In the genomic region with DNA sequence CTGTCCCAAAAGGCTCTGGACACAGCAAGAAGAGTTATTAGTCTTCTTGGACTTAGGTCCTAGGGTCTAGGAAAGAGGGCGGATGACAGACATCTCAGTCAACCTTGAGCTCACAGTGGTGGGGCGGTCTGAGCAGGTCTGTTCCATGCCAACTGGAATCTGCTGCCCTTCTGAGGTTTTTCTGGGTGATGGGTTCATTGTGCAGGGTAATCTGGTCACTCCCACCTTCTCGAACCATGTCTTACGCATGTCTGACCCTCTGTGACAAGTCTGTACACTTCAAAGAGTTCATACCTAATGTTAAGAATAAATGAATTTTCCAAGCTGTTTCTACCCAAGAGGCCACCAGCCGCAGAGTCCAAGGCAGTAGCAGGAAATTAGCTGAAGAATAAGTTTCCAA, we compare ENCODE assay signal across 10 mouse cellular contexts. TPM values are rescaled to one million over a fixed set of nuclear protein-coding genes. Genes with fewer than 3 reads are reported as not detected.
DNase-seq lines count a peak whose midpoint lies in the region; ATAC-seq and TF ChIP-seq lines count a peak whose summit lies in the region.
"Had no signal": no experiment of that assay in that cellular context is flagged by ENCODE, and none has a peak within 500 bp of the region (broad histone marks: within the 10 kb centered on the region; RNA-seq: fewer than 3 reads in every experiment).

No protein-coding gene starts in this region.

- peaks cover 40% of the 10 kb centered on the region for H3K4me1 ChIP-seq in forebrain, embryonic 13.5 days
- H3K4me1 ChIP-seq in forebrain, embryonic 14.5 days (ENCODE audit: control insufficient read depth, insufficient read depth, low read length), result peaks cover 24% of the 10 kb centered on the region
- peaks cover 47% of the 10 kb centered on the region for H3K4me1 ChIP-seq in midbrain, embryonic 10.5 days
- H3K4me1 ChIP-seq in midbrain, embryonic 11.5 days (ENCODE audit: control insufficient read depth, insufficient read depth, low read length), result peaks cover 24% of the 10 kb centered on the region
- H3K4me1 ChIP-seq in liver, embryonic 11.5 days (replicated peaks; ENCODE audit: control insufficient read depth, insufficient read depth, low read length), result peaks cover 37% of the 10 kb centered on the region
- peaks cover 16% of the 10 kb centered on the region for H3K4me1 ChIP-seq in cerebellum, adult 2 months (ENCODE audit: control insufficient read depth, insufficient read depth, low read length)

- no peak overlapping the region for H3K4me3 ChIP-seq in forebrain, embryonic 13.5 days
- no peak overlapping the region for H3K4me3 ChIP-seq in forebrain, embryonic 14.5 days (ENCODE audit: low read depth, low read length)
- H3K4me3 ChIP-seq in midbrain, embryonic 10.5 days, result no peak overlapping the region
- H3K4me3 ChIP-seq in midbrain, embryonic 11.5 days (ENCODE audit: low read depth, low read length), result no peak overlapping the region
- H3K4me3 ChIP-seq in liver, embryonic 11.5 days (ENCODE audit: low read depth, low read length), result no peak overlapping the region
- no peak overlapping the region for H3K4me3 ChIP-seq in cerebellum, adult 2 months (replicated peaks; ENCODE audit: insufficient read depth, low read depth, low read length)

- no peak overlapping the region for H3K4me2 ChIP-seq in forebrain, embryonic 13.5 days
- no peak overlapping the region for H3K4me2 ChIP-seq in forebrain, embryonic 14.5 days (ENCODE audit: low read length)
- H3K4me2 ChIP-seq in midbrain, embryonic 11.5 days, result no peak overlapping the region
- H3K4me2 ChIP-seq in liver, embryonic 11.5 days, result peak overlapping the region; percentile 44

- peak overlapping the region; percentile 44; the same call in 1 of the 2 replicates for H3K27ac ChIP-seq in forebrain, embryonic 13.5 days
- no peak overlapping the region for H3K27ac ChIP-seq in forebrain, embryonic 14.5 days (ENCODE audit: low read depth, low read length)
- peak overlapping the region; percentile 80 for H3K27ac ChIP-seq in midbrain, embryonic 10.5 days (replicated peaks)
- H3K27ac ChIP-seq in midbrain, embryonic 11.5 days (ENCODE audit: low read depth, low read length), result no peak overlapping the region
- peak overlapping the region; percentile 68 for H3K27ac ChIP-seq in liver, embryonic 11.5 days (ENCODE audit: low read depth, low read length)
- no peak overlapping the region for H3K27ac ChIP-seq in cerebellum, adult 2 months (ENCODE audit: insufficient read depth, low read length)

- no peak for TF ChIP-seq CTCF in cerebellum, adult 2 months (IDR thresholded peaks at IDR 0.05; ENCODE audit: borderline replicate concordance, insufficient read depth, low read depth, low read length)

- DNase-seq in forebrain, embryonic 14.5 days (ENCODE audit: low spot score), result no peak
- DNase-seq in midbrain, embryonic 10.5 days (ENCODE audit: low spot score), result no peak
- no peak for DNase-seq in midbrain, embryonic 11.5 days (ENCODE audit: low spot score, missing footprints)
- no peak for DNase-seq in liver, embryonic 11.5 days (ENCODE audit: low spot score)
- DNase-seq in yolk sac, embryonic 10.5 days (ENCODE audit: low spot score), result peak; percentile 35
- no peak for DNase-seq in left cerebral cortex, postnatal 4 days
- DNase-seq in cerebellum, adult 2 months, result no peak
- DNase-seq: lung, adult 2 months; spleen, adult 18-20 months had no signal

- no peaks in the 10 kb centered on the region for H3K27me3 ChIP-seq in forebrain, embryonic 13.5 days
- no peaks in the 10 kb centered on the region for H3K27me3 ChIP-seq in forebrain, embryonic 14.5 days (replicated peaks; ENCODE audit: control insufficient read depth, insufficient read depth, low read length)
- H3K27me3 ChIP-seq in midbrain, embryonic 10.5 days (ENCODE audit: low read depth, poor library complexity, severe bottlenecking), result no peaks in the 10 kb centered on the region
- H3K27me3 ChIP-seq in midbrain, embryonic 11.5 days (ENCODE audit: control insufficient read depth, insufficient read depth, low read length), result no peaks in the 10 kb centered on the region
- no peaks in the 10 kb centered on the region for H3K27me3 ChIP-seq in liver, embryonic 11.5 days (replicated peaks; ENCODE audit: control insufficient read depth, insufficient read depth, low read length)
- H3K27me3 ChIP-seq in cerebellum, adult 2 months (ENCODE audit: control insufficient read depth, insufficient read depth, low read length), result no peaks in the 10 kb centered on the region

- ATAC-seq in forebrain, embryonic 13.5 days, result no peak
- ATAC-seq in forebrain, embryonic 14.5 days, result no peak
- ATAC-seq in midbrain, embryonic 11.5 days (ENCODE audit: low FRiP score), result no peak
- ATAC-seq in liver, embryonic 11.5 days (replicated peaks; ENCODE audit: low FRiP score), result no peak

- no peak for TF ChIP-seq POLR2A in cerebellum, adult 2 months (IDR thresholded peaks at IDR 0.05; ENCODE audit: borderline replicate concordance, insufficient read depth, low read length)

- H3K36me3 ChIP-seq in forebrain, embryonic 13.5 days (ENCODE audit: poor library complexity, severe bottlenecking), result peaks cover 9% of the 10 kb centered on the region; the same call in 1 of the 2 replicates
- H3K36me3 ChIP-seq in forebrain, embryonic 14.5 days (ENCODE audit: control insufficient read depth, insufficient read depth, low read length), result no peaks in the 10 kb centered on the region
- peaks cover 23% of the 10 kb centered on the region for H3K36me3 ChIP-seq in midbrain, embryonic 10.5 days
- no peaks in the 10 kb centered on the region for H3K36me3 ChIP-seq in midbrain, embryonic 11.5 days (ENCODE audit: control insufficient read depth, insufficient read depth, low read length)
- H3K36me3 ChIP-seq in liver, embryonic 11.5 days (ENCODE audit: control insufficient read depth, insufficient read depth, low read length), result no peaks in the 10 kb centered on the region

- intact Hi-C loops in left cerebral cortex, postnatal 4 days (cut with DNase I), result no loop called here

- H3K9ac ChIP-seq in forebrain, embryonic 13.5 days, result no peak overlapping the region
- no peak overlapping the region for H3K9ac ChIP-seq in forebrain, embryonic 14.5 days (ENCODE audit: low read length)
- no peak overlapping the region for H3K9ac ChIP-seq in midbrain, embryonic 11.5 days (ENCODE audit: low read length)
- H3K9ac ChIP-seq in liver, embryonic 11.5 days (ENCODE audit: low read depth, low read length), result no peak overlapping the region

- WGBS in forebrain, embryonic 13.5 days, result 72% methylated on average over 5 of the region's 5 CpGs
- 77% methylated on average over 5 of the region's 5 CpGs for WGBS in forebrain, embryonic 14.5 days
- 62% methylated on average over 5 of the region's 5 CpGs for WGBS in midbrain, embryonic 10.5 days
- 63% methylated on average over 5 of the region's 5 CpGs for WGBS in midbrain, embryonic 11.5 days
- WGBS in liver, embryonic 11.5 days, result 58% methylated on average over 5 of the region's 5 CpGs
- 73% methylated on average over 5 of the region's 5 CpGs for WGBS in cerebellum, adult 2 months

- 0 out of 2 replicates have a peak, but pooled peaks cover 4% of the 10 kb centered on the region for H3K9me3 ChIP-seq in forebrain, embryonic 13.5 days (replicated peaks)
- no peaks in the 10 kb centered on the region for H3K9me3 ChIP-seq in forebrain, embryonic 14.5 days (replicated peaks; ENCODE audit: control insufficient read depth, low read length)
- peaks cover 8% of the 10 kb centered on the region; the same call in 1 of the 2 replicates for H3K9me3 ChIP-seq in midbrain, embryonic 10.5 days (replicated peaks)
- no peaks in the 10 kb centered on the region for H3K9me3 ChIP-seq in midbrain, embryonic 11.5 days (ENCODE audit: control insufficient read depth, low read length)
- no peaks in the 10 kb centered on the region for H3K9me3 ChIP-seq in liver, embryonic 11.5 days (ENCODE audit: control insufficient read depth, low read length)

RNA-seq across cellular contexts. Expression of a gene that starts 29.3 kb away (rescaled TPM):
- 9.3 and 9.9 TPM in 2 replicates for polyA plus RNA-seq in forebrain, embryonic 13.5 days (2015; fragmentation: Nextera tagmentation; extraction: Ambion mirVana)
- polyA plus RNA-seq in forebrain, embryonic 14.5 days (2014; fragmentation: Nextera tagmentation; extraction: Ambion mirVana), result 7.1 and 7.3 TPM in 2 replicates
- polyA plus RNA-seq in midbrain, embryonic 10.5 days (2016; fragmentation: Nextera tagmentation; extraction: Ambion mirVana), result 23.1 and 24.9 TPM in 2 replicates
- polyA plus RNA-seq in midbrain, embryonic 11.5 days (2014; fragmentation: Nextera tagmentation; extraction: Ambion mirVana), result 17.4 and 19.9 TPM in 2 replicates
- polyA plus RNA-seq in liver, embryonic 11.5 days (2014; fragmentation: Nextera tagmentation; extraction: Ambion mirVana), result 27.9 and 28.3 TPM in 2 replicates
- total RNA-seq in left cerebral cortex, postnatal 4 days (2021), result 10 to 100 TPM; 65.4 to 68.2 TPM
- polyA plus RNA-seq in cerebellum, adult 2 months (2012; rRNA removed), result 30.0 and 35.4 TPM in 2 replicates

Comparison
In these comparisons a context has a peak if more than half of its experiments do, and no peak if none do; other contexts are left out.
1. H3K27ac ChIP-seq: peak in forebrain, embryonic 13.5 days (single experiment), midbrain, embryonic 10.5 days (single experiment) and liver, embryonic 11.5 days (single experiment); none in forebrain, embryonic 14.5 days (single experiment), midbrain, embryonic 11.5 days (single experiment) and cerebellum, adult 2 months (single experiment).